Mouse (Mus musculus) layer of hippocampus, postnatal 36 days (tissue): ENCODE measurements around the gene Gm42417. TPM values are rescaled to one million over a fixed set of nuclear protein-coding genes. Genes with fewer than 3 reads are reported as not detected.

ENCODE experiments used
- DNase-seq, 2 experiments: peaks; one replicate each; pipeline ENCODE4 v3.0.0; 2022
- total RNA-seq, 2 experiments: library from RNA; stranded (reverse); gene quantifications; 2 replicates each; pipeline ENCODE4 v1.2.3; 2021

The Gm42417 gene
- total RNA-seq, 2 experiments from 2014 or later = not detected

DNA sequence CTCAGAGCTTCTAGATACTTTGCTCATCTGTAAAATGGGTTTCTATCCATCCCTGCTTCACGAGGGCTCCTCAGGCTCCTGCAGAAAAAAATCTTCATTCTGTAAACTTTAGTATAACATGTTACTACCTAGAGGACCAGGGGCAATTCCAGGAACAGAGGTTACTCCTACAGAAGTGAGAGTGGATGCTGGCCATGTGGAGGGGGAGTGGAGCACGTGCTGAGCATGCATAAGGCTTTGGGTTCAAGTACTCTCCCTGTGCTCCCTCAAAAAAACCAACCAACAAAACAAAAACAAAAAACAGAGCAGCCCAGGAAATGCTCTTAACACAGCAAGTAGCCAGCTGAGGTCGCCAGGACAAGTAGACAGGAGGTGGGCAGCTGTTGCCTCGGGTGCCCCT, 24.4 kb upstream of the Gm42417 start:
- no peak for DNase-seq

DNA sequence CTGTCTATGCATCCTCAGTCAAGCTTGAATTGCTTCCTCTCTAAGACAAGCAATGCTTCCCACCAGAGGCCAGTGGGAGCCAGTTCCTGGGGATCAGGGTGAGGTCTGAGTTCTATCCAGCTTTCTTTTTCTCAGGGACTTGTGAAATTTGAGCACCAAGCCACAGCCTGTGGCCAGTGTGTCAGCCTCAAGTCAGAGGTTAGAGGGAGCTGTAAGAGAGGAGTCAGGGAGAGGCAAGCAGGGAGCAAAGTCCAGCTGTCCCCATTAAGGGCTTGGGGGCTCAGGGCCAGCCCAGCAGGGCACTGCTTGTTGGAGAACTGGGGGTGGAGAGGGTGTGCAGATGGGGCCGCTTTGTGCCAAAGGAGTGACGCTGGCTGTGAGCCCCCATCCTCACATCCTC, 24.0 kb upstream of the Gm42417 start:
- no peak for DNase-seq

DNA sequence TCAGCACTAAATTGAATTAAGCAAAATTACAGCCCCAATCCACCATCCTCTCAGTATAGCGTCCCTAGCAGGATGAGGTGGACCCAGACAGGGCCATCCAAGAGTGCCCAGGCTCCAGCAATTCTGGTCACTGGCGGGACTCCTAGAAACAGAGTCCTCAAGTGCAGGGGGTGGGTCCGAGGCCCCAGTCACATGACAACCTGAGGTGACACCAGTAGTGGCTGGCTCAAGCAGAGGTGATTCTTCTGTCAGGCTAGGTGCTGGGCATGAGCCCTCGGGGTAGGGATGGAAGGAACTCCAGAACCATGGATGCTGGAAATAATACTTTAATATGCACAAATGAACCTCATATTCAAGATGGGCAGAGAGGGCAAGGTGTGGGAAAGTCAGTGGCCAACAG, 23.2 kb upstream of the Gm42417 start:
- no peak for DNase-seq

DNA sequence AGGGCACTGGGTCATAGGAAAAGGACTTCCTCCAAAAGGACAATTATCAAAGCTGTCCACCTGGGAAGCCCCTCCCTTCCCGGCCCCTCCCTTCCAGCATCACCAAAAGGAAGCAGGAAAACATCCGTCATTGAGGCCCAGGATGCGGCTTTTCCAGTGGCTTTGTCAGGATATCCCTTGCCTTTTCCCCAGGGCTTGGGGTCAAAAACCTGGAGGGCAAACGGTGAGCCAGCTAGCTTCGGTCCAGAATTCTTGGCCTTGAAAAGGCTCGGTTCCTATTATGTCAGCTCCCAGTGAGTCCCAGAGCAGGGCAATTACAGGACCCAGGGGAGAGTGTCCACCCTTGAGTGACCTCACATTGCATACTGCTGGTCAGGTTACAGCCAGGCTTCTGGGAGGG, 21.7 kb upstream of the Gm42417 start:
- no peak for DNase-seq

DNA sequence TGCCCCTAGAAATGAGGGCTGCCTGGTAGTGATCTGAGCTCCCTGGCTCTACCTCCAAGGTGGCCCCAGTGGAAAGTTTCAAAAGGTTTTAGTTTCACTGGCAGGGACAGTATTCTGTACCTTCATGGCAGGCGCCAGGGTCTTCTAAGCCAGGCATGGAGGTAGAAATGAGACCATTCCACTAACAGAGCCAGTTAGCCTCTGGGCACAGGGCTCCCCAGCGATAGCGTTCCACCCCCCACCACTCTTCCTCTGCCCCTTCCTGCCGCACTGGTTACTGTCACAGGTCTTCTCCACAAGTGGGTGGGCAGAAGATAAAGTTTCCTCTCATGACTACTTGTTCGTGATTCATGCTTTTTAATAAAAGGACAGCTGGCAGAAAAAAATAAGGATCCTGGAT, 20.7 kb upstream of the Gm42417 start:
- no peak for DNase-seq

DNA sequence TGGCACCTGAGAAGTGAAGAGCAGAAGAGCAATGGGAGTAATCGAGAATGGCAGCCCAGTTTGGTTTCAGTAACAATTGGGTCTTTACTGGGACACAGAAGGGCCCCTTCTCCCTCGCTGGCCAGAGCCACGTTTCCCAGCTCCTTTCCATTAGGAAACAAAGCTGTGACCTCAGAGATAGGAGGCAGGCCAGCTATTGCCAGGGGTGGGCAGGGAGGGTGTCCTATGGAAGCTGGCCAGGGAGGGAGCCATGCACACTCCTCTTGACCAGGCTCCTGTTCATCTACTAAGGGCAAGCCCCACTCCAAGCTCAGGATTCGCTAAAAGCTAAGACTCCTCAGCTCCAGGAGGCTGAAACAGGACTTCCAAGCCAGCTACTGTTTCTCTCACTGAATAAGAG, 20.0 kb upstream of the Gm42417 start:
- DNase-seq = no peak

DNA sequence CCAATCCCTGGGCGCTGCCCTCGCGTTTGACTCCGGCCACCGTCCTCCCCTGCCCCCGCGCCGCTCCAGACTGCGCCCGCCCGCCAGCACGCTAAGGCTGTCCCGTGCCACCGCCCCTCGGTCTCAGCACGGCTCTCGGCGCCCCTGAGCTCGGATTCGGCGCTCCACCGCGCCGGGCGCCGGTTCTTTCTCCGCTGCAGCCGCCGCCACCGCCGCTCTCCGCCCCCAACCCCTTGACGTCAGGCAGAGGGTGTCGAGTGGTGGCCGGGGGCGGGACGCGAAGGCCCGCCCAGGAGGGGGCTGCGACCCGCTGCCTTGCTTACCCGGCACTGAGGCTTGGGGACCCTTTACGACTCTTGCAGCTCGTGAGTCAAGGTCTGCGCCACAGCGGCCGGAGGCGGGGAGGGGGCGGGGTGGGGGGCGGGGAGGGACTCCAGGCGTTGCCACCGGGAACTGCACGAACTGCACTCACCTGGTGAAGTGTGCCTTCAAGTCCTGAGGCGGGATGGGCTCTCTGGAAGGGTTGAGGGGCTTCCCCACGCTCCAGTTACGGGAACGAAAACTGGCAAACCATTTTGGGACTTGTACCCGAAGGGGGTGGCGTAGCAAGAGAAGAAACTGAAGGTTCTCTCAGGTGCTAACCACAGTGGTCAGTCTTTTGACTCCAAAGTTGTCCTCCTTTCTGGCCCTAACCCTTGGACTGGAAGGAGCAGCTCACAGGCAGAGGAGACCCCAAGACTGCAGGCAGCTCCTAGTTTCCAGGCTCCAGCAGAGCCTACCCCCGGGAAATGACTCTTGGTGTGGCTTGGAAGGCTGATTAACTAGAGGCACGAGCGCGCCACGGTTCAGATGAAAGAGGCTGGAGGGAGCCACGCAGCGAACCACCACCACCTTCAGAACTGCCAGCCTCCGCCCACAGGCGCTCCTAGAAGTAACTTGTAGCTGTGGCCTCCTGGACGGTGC, 19.1 kb upstream of the Gm42417 start, which contains the start of gene Sema4c:
Gene Sema4c (minus strand): TSS at position 319 of the 963 bp plus-strand sequence.
- peak; percentile 70 to 75 for DNase-seq

DNA sequence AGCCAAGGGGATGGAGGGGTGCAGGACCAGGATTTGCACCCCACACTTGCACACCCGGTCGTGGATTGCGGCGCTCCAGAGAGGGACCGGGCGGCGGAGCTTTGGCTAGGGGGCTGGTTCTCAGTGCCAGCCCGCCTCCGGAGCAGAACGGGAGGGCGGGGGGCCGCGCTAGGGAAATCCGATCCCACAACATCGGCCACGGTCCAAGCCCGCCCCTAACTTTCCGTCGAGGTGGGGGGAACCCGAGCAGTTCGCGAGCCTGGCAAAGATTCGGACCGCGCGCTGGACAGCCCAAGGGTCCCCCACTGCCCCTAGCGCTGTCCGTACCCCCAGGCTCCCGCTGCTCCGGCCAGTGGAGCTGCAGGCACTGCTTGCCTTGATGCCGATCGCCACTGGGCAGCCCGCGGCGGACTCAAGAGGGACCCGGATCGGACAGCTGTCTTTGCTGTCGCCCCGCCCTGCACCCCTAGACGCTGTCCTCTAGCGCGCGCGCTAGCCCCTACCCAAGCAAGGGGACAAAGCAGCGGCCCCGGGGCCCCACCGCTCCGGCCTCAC, 18.3 kb upstream of the Gm42417 start:
- peak in 1 of 2 experiments; percentile 72 for DNase-seq

DNA sequence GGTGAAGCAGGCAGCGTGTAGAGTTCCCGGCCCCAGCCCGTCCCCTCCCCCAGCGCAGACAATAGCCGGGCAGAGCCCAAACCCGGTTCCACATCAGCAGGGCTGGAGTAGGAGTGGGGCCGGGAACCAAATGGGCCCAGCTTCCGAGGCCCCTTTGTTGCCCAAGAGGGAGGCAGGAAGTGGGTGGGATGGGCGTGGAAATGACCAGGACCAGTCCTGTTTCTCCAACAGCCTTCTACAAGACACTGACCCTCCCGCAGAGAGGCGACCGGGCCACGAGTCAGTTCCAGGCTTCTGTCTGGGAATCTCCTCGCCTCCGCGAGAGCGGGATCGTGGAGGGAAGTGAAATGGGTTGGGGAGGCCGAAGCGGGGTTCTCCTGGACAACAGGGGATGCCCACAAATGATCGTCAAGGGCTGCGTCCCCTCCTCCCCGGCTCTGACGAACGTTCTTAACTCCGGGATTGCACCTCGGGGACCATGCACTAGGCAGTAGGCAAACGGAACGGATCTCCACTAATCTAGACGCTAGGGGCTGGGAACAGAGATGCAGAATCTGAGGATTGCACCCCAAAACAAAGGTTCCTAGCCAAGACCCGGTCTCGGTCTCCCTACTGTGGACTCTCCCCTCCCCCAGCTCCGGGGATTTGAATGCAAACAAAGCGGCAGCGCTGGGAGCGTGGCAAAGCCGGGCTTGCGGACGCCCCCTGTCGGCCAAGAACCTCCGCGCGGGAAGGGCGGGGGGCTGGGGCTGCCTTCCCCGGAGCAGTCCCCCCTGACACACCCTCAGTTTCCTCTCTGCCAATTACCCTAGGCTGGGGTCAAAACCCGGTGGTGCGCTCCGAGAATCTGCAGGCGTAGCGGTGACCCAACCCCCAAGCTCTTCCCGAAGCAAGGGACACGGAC, 17.6 kb upstream of the Gm42417 start:
- DNase-seq = peak; percentile 88 to 93

DNA sequence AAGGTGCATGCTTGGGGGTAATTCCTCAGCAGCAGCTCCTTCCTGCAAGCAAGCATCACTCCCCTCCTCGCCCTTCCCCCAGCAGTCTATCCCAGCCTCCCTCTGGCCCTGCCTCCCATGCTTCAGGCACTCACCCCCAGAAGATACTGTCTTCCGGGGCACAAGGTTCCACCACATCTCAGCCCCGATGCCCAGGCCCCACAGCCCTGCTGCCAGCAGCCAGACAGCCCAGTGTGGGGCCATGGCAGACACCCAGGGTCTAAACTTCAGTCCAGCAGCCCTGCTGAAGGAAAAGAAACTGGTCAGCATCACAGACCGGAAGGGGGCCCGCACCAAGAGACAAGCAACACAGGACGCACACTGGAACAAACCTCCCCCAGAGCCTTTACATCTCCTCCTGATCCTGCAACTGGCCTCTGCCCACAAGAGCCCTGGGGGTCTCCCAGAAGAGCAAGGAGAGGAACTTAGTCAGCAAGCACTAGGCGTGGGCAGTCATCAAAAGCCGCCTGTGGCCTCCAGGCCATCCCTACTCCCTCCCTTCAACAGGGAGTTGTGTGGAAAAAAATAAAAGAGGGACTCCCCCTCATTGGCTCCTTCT, 16.7 kb upstream of the Gm42417 start:
- DNase-seq = peak in 1 of 2 experiments; percentile 23

DNA sequence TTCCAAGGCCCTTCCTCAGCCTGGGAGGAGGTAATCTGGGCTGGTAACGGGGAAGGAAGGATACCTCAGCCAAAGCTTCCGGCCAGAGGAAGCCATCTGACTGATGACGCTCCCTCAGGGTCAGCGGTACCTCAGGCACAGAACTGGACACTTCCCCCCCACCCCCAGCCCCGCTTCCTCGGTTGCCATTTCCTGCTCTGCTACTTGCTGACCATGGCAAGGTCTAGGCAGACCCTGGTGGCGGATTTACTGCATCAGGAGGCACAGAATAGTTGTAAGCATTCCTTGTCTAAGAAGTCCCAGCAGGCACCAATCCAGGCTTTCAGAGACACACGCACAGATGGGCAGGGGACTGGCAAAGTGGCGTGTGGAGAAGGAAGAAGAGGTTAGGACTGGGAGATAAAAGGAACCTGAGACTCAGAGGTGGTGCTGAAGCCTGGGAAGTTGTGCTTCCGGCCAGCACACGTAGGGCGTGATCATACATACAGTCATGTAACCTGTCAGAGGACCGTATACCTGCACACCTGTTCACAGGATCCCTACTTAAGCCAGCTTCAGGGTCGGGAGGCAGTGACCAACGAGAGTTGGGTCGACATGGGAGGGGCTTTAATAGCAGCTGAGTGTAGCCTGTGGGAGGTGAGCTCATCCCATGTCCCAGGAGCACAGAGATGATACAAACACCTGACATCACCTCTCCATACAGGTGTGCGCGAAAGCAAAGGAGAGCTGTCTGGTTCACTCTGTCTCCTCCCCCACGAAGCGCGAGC, 15.6 kb upstream of the Gm42417 start:
- no peak for DNase-seq

DNA sequence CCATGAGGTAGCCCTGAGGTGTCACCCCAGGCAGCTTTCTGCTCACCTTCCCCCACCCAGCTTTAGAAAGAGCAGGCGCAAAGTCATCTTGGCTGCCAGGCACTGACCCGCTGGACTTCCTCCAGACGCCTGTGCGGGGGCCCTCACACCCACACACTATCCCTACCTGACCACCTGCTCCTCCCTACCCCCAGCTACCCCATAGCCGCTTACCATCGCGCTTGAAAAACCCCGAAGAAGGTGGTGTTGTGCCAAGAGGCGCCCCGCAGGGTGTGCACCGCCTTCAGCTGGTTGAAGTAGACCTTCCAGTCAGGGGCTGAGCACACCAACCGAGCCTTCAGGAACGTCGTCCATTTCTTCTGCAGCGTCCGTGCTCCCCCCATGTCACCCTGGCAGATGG, 13.3 kb upstream of the Gm42417 start:
- DNase-seq = no peak

DNA sequence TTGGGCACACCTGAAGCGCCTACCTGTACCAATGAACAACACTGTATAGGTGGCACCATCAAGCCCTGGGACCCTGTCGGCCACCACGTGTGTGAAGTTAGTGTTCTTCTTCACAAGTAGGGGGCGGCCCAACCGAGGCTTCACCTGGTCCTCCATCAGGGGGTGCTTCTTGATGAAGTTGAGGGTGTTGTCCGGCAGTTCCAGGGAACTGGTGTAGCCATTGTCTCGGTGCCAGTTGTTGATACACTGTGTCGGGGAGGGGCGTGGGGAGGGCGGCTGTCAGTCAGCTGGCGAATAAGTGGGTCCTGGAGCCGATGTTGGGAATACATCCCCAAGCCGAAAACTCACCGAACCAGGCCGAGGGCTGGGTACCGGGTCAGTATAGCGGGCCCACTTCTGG, 12.7 kb upstream of the Gm42417 start:
- no peak for DNase-seq

DNA sequence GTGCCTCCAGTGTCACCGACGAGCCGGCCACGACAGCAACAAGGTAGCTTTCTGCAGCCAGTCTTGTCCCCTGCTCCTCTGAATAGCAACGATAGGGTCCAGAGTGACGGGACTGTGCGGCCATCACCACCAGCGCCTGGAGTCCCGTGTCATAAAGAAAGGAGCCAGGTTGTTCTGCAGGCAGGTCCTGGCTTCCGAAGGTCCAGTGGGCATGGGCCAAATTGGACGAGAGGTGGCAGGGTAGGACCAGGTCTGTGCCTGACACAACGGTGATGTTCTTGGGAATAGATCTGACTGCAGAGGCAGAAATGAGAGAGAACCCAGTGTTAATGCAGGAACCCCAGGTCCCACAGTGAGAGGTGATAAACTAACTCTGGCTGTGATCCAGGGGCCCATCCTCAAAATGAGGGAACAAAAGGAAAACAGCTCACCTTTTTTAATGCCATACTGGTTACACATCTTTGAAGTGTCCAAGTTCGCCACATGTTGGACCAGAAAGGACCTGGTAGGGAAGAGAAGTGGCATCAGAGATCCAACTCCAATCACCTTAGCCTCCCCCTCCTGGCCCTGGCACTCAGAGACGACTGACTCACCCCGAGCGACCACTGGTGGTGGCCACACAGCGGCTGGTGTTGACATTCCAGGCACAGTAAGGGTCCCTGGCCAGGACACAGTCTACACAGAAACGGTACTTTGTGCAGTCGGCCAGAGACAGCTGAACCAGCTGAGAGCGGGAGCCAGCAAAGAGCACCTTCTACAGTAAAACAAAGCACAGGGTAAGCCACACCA, 11.0 kb upstream of the Gm42417 start:
- DNase-seq = no peak

DNA sequence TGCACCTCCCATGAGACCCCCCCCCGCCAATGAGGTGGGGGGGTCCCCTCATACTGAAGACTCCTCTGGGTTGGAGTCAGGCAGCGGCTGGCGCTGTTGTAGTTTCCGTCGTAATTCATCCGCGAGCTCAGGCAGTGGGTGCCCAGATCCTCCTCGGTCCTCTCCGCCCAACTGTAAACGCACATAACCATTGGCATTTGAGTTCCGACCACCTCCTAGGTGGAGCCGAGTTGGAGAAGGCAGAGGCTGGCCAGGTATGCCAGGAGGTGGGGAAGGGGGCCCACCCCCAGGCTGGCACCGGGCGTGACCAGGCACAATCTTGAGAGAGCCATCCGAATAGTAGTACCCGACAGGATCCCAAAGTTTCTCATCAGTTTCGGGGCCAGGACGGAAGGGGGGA, 10.3 kb upstream of the Gm42417 start:
- DNase-seq = no peak

DNA sequence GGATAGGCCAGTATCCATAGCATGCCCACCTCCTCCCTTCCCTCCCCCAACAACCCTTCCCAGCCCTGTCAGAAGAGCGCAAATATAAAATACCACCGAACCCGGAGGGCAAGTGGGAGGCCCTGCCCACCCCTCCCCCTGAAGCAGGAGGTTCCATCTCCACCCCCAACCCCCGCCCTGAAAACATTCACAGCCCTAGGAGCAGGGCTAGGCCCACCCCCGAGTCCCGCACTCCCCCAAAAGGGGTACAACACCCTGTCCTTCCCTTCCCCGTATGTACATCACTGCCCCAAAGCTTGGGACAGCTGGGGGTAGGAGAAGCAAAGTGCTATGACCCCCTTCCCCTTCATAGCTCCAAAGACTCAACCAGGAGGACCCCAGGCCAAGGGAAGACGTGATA, 9.5 kb upstream of the Gm42417 start:
- DNase-seq = no peak

DNA sequence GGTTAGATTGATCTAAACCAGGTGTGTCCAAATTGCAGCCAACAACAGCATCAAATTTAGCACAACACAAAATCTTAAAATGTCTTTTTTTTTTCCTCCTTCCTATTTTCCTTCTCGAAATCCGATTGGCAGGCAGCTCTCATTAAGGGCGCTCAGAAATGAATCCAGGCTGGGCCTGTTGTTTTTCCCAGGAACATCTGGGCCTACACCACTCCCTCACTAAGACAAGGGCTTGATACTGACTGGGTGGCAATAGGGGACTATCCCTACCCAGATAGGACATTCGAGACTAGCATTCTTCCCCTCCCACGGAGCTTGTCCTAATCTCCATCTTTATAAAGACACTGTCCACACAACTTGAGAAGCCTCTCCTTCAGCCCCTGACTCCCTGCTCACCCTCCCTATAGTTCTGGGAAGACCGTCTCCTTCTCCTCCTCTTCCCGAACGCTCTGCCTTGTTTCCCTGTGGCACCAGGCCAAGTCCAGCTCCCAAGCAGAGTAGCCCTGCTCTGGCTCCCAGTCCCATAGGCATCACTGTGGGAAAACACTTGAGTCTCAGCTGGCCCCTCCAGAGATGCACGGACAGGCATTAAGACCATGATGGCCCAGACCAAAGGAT, 8.9 kb upstream of the Gm42417 start:
- no peak for DNase-seq

DNA sequence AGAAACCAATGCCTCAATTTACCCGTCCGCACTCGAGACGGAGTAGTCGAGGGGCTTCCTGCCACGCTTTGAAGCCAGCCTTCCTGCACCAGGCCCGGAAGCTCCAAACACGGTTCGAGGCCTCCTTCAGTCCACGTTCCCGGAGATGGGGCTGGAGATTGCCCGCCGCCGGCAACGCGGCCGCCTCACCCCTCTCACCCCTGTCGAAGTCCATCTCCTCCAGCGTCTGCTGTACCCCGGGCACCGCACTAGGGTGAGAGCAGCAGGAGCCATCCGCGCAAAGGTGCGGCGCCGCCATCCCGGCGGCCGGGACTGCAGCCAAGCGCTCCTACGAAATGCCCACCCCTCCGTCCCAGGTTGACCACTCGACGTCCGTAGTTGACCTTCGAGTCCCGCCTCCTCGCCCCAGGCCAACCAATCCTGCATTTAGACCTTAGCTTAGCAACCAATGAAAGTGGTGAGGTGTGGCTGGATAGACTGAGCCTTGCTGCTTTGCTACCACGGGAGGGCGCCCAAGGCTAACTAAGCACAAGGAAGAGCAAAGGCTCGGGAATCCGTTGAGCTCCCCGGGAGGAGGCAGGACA, 7.8 kb upstream of the Gm42417 start, which contains the start of gene Ankrd39:
Gene Ankrd39 (minus strand): TSS at position 558 of the 584 bp plus-strand sequence.
- DNase-seq = peak; percentile 96 to 98

DNA sequence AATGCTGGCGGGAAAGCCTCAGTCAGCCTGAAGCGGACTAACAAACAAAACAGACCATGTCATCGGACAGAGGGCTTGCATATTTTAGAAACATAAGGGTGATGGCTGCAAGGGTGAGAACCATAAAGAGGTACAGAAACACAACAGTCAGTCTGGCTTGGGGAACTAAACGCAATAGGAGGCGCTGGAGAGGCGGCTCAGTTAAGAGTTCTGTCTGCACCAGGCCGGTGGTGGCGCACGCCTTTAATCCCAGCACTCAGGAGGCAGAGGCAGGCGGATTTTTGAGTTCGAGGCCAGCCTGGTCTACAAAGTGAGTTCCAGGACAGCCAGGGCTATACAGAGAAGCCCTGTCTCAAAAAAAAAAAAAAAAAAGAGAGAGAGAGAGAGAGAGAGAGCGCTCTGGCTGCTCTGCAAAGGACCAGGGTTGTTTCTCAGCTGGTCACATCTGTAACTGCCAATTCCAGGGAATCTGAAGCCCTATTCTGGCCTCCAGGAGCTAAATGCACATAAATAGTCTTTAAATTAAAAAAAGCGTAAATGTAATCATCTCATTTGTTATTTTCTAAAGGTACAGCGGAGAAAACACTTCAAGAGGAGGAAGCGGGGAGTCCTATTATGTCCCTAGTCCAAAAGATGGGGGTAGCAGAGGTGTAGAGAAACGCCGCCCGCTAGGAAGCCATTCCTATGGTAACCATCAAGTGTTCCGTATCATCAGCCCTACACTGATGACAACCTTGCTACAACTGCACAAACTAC, 6.8 kb upstream of the Gm42417 start:
- no peak for DNase-seq
